Mouse (Mus musculus): ENCODE data around the gene Rpl3.

GRCm38 (mm10) chr15:80134450-80134847 lies 42.8 kb upstream of the Rpl3 start:
- TF ChIP-seq EP300 (IDR thresholded peaks at IDR 0.05; ENCODE audit: low read depth) (no peak), CTCF (IDR thresholded peaks at IDR 0.05; ENCODE audit: low read depth) (no peak)

All from liver, postnatal 0 days (tissue).